Mouse (Mus musculus) lung, postnatal 0 days (tissue): Measurements from ENCODE around the gene Phxr2. TPM values are rescaled to one million over a fixed set of nuclear protein-coding genes. Genes with fewer than 3 reads are reported as not detected.
A peak's percentile ranks its signal among the peaks of the same experiment; 100 is the strongest.

Experiments used
- ATAC-seq: fragments of 200-750 bp; cut with Nextera tagmentation; 2 replicates; pipeline ENCODE4 v1.8.0; 2017; ENCODE audit warnings: moderate library complexity
- DNase-seq: peaks from one replicate; pipeline ENCODE4 v3.0.0-alpha.2; 2016; ENCODE audit warnings: low spot score
- H3K27ac ChIP-seq: fragments of 300-500 bp; sonication (generic); 2 replicates; pipeline ENCODE4 v1.5.1; 2014; ENCODE audit warnings: antibody characterized with exemption, mild to moderate bottlenecking, low read length, mixed read lengths
- H3K27me3 ChIP-seq: fragments of 300-500 bp; sonication (generic); replicated peaks from 2 replicates; pipeline ENCODE4 v1.6.1; 2014; ENCODE audit warnings: low read length, mixed read lengths; ENCODE audit not compliant: insufficient read depth
- H3K36me3 ChIP-seq: fragments of 300-500 bp; sonication (generic); 2 replicates; pipeline ENCODE4 v1.6.1; 2014; ENCODE audit warnings: low read length, mixed read lengths; ENCODE audit not compliant: insufficient read depth
- H3K4me1 ChIP-seq: fragments of 300-500 bp; sonication (generic); 2 replicates; pipeline ENCODE4 v1.6.1; 2014; ENCODE audit warnings: antibody characterized with exemption, low read depth, low read length, mixed read lengths; ENCODE audit not compliant: insufficient read depth
- H3K4me2 ChIP-seq: fragments of 300-500 bp; sonication (generic); replicated peaks from 2 replicates; pipeline ENCODE4 v1.6.1; 2014; ENCODE audit warnings: low read depth, mild to moderate bottlenecking, low read length, moderate library complexity, mixed read lengths
- H3K4me3 ChIP-seq: fragments of 300-500 bp; sonication (generic); 2 replicates; pipeline ENCODE4 v1.5.1; 2014; ENCODE audit warnings: low read depth, low read length
- H3K9ac ChIP-seq: fragments of 300-500 bp; sonication (generic); replicated peaks from 2 replicates; pipeline ENCODE4 v1.6.1; 2014; ENCODE audit warnings: low read depth, mild to moderate bottlenecking
- H3K9me3 ChIP-seq: fragments of 300-500 bp; sonication (generic); 2 replicates; pipeline ENCODE4 v1.6.1; 2016; ENCODE audit warnings: low read length, mixed read lengths
- CTCF ChIP-seq: IDR thresholded peaks from 2 replicates; pipeline ENCODE4 v1.5.1; 2016; ENCODE audit warnings: antibody characterized with exemption, mild to moderate bottlenecking
- EP300 ChIP-seq: IDR thresholded peaks from 2 replicates; pipeline ENCODE4 v1.6.1; 2016; ENCODE audit warnings: antibody characterized with exemption, mild to moderate bottlenecking, control low read depth
- WGBS: fragments of 180-500 bp; shearing (Covaris S2); extraction: QIAGEN DNeasy Blood & Tissue Kit; methylation state at CpG from one replicate; pipeline ENCODE4 v1.1.7; 2014; 5-methylcytosine and 5-hydroxymethylcytosine counted together
- polyA plus RNA-seq: library from polyadenylated mRNA; unstranded; fragments of >200 nt; fragmentation: Nextera tagmentation; extraction: Ambion mirVana; gene quantifications from 2 replicates; pipeline ENCODE4 v1.2.1, GENCODE M21; 2015

Gene Phxr2
- polyA plus RNA-seq, 1 experiment from 2014 or later: not detected

- Histone ChIP-seq H3K4me3 (no peak overlapping the region), H3K4me2 (no peak overlapping the region), H3K9ac (no peak overlapping the region), H3K36me3 (no peaks in the 10 kb centered on the region), H3K27ac (no peak overlapping the region), H3K4me1 (peaks cover 4% of the 10 kb centered on the region; the same call in 1 of the 2 replicates), H3K27me3 (no peaks in the 10 kb centered on the region), H3K9me3 (no peaks in the 10 kb centered on the region)
- WGBS: 67% methylated on average over 8 of the region's 8 CpGs
- ATAC-seq (no peak), DNase-seq (no peak)
- TF ChIP-seq EP300: no peak
- no peak for TF ChIP-seq CTCF
These were observed 9.9 kb downstream of the Phxr2 start for GRCm38 (mm10) chr10:99116237-99116632.

- Histone ChIP-seq H3K27me3 (no peaks in the 10 kb centered on the region), H3K9ac (no peak overlapping the region), H3K36me3 (no peaks in the 10 kb centered on the region), H3K4me3 (no peak overlapping the region), H3K9me3 (no peaks in the 10 kb centered on the region), H3K4me1 (peaks cover 4% of the 10 kb centered on the region; the same call in 1 of the 2 replicates), H3K27ac (no peak overlapping the region), H3K4me2 (no peak overlapping the region)
- ATAC-seq (no peak), DNase-seq (no peak)
- 44% methylated on average over 18 of the region's 18 CpGs for WGBS
- TF ChIP-seq EP300 (no peak), CTCF (no peak)
These were observed 10.5 kb downstream of the Phxr2 start for GRCm38 (mm10) chr10:99115471-99116236.

GRCm38 (mm10) chr10:99114295-99114694, 11.8 kb downstream of the Phxr2 start:
- H3K27ac ChIP-seq: no peak overlapping the region
- no peak overlapping the region for H3K4me3 ChIP-seq
- ATAC-seq (no peak), DNase-seq (no peak)
- H3K36me3 ChIP-seq: no peaks in the 10 kb centered on the region
- H3K4me1 ChIP-seq: peaks cover 4% of the 10 kb centered on the region; the same call in 1 of the 2 replicates
- WGBS: 51% methylated on average over 8 of the region's 8 CpGs
- H3K9me3 ChIP-seq: no peaks in the 10 kb centered on the region
- H3K9ac ChIP-seq: no peak overlapping the region
- no peaks in the 10 kb centered on the region for H3K27me3 ChIP-seq
- no peak overlapping the region for H3K4me2 ChIP-seq
- TF ChIP-seq EP300 (no peak), CTCF (no peak)

- no peaks in the 10 kb centered on the region for H3K27me3 ChIP-seq
- no peak overlapping the region for H3K27ac ChIP-seq
- no peak for ATAC-seq
- H3K9ac ChIP-seq: no peak overlapping the region
- peaks cover 5% of the 10 kb centered on the region; the same call in 1 of the 2 replicates for H3K4me1 ChIP-seq
- no peak overlapping the region for H3K4me3 ChIP-seq
- no peaks in the 10 kb centered on the region for H3K9me3 ChIP-seq
- WGBS: 24% methylated on average over 3 of the region's 3 CpGs
- H3K4me2 ChIP-seq: no peak overlapping the region
- no peaks in the 10 kb centered on the region for H3K36me3 ChIP-seq
- no peak for DNase-seq
- TF ChIP-seq EP300 (no peak), CTCF (no peak)
These were observed 12.6 kb downstream of the Phxr2 start for GRCm38 (mm10) chr10:99113533-99113932.

- TF ChIP-seq CTCF (peak; percentile 37; the same call in 1 of the 2 replicates), EP300 (no peak)
- WGBS: 28% methylated on average over 12 of the region's 12 CpGs
- peak overlapping the region; percentile 98 for H3K4me2 ChIP-seq
- no peaks in the 10 kb centered on the region for H3K27me3 ChIP-seq
- peak overlapping the region; percentile 86 for H3K4me3 ChIP-seq
- no peaks in the 10 kb centered on the region for H3K36me3 ChIP-seq
- no peaks in the 10 kb centered on the region for H3K9me3 ChIP-seq
- peaks cover 3% of the 10 kb centered on the region; the same call in 1 of the 2 replicates for H3K4me1 ChIP-seq
- H3K9ac ChIP-seq: peak overlapping the region; percentile 70
- peak overlapping the region; percentile 83 for H3K27ac ChIP-seq
- DNase-seq: peak; percentile 29
- ATAC-seq: no peak
These were observed 17.6 kb downstream of the Phxr2 start for GRCm38 (mm10) chr10:99108431-99108982.

GRCm38 (mm10) chr10:99107964-99108363, 18.2 kb downstream of the Phxr2 start, which contains the start of gene Galnt4:
Gene Galnt4 (plus strand): TSS chr10:99108159.
- peak; percentile 86 for TF ChIP-seq CTCF
- TF ChIP-seq EP300: no peak
- Histone ChIP-seq H3K27ac (peak within 1 kb of the TSS; percentile 83), H3K4me3 (peak within 1 kb of the TSS; percentile 86), H3K36me3 (no peaks in the 10 kb centered on the region), H3K9ac (peak within 1 kb of the TSS; percentile 70), H3K9me3 (no peaks in the 10 kb centered on the region), H3K4me1 (peaks cover 3% of the 10 kb centered on the region; the same call in 1 of the 2 replicates), H3K4me2 (peak within 1 kb of the TSS; percentile 98), H3K27me3 (no peaks in the 10 kb centered on the region)
- ATAC-seq (peak; percentile 85), DNase-seq (peak; percentile 96)
- 0% methylated on average over 22 of the region's 22 CpGs for WGBS
